Mouse (Mus musculus) liver, embryonic 11.5 days (tissue): ENCODE measurements around the gene Ror1. TPM values are rescaled to one million over a fixed set of nuclear protein-coding genes. Genes with fewer than 3 reads are reported as not detected.

Experiments
- ATAC-seq: fragments of 200-750 bp; cut with Nextera tagmentation; replicated peaks from 2 replicates; pipeline ENCODE4 v1.8.0; 2017; ENCODE audit warnings: moderate number of reproducible peaks, mild to moderate bottlenecking, moderate TSS enrichment, moderate library complexity; ENCODE audit not compliant: low FRiP score
- DNase-seq: peaks from one replicate; pipeline ENCODE4 v3.0.0-alpha.2; 2017; ENCODE audit warnings: low spot score
- H3K27ac ChIP-seq: fragments of 300-500 bp; sonication (generic); 2 replicates; pipeline ENCODE4 v1.5.1; 2014; ENCODE audit warnings: mild to moderate bottlenecking, low read depth, low read length, control low read depth
- H3K27me3 ChIP-seq: fragments of 300-500 bp; sonication (generic); replicated peaks from 2 replicates; pipeline ENCODE4 v1.6.1; 2014; ENCODE audit warnings: low read length, mixed read lengths; ENCODE audit not compliant: control insufficient read depth, insufficient read depth
- H3K36me3 ChIP-seq: fragments of 300-500 bp; sonication (generic); 2 replicates; pipeline ENCODE4 v1.6.1; 2014; ENCODE audit warnings: mild to moderate bottlenecking, low read length, moderate library complexity, mixed read lengths; ENCODE audit not compliant: control insufficient read depth, insufficient read depth
- H3K4me1 ChIP-seq: fragments of 300-500 bp; sonication (generic); replicated peaks from 2 replicates; pipeline ENCODE4 v1.6.1; 2014; ENCODE audit warnings: low read length, mixed read lengths; ENCODE audit not compliant: control insufficient read depth, insufficient read depth
- H3K4me2 ChIP-seq: fragments of 300-500 bp; sonication (generic); 2 replicates; pipeline ENCODE4 v1.6.1; 2014; ENCODE audit warnings: mild to moderate bottlenecking, control low read depth, moderate library complexity
- H3K4me3 ChIP-seq: fragments of 300-500 bp; sonication (generic); 2 replicates; pipeline ENCODE4 v1.5.1; 2014; ENCODE audit warnings: low read depth, low read length, control low read depth
- H3K9ac ChIP-seq: fragments of 300-500 bp; sonication (generic); 2 replicates; pipeline ENCODE4 v1.6.1; 2014; ENCODE audit warnings: low read depth, low read length, control low read depth
- H3K9me3 ChIP-seq: fragments of 300-500 bp; sonication (generic); 2 replicates; pipeline ENCODE4 v1.6.1; 2016; ENCODE audit warnings: low read length, inconsistent platforms, mixed read lengths; ENCODE audit not compliant: control insufficient read depth
- WGBS: fragments of 180-500 bp; shearing (Covaris S2); extraction: QIAGEN DNeasy Blood & Tissue Kit; methylation state at CpG from one replicate; pipeline ENCODE4 v1.1.7; 2014; 5-methylcytosine and 5-hydroxymethylcytosine counted together
- polyA plus RNA-seq: library from polyadenylated mRNA; unstranded; fragments of >200 nt; fragmentation: Nextera tagmentation; extraction: Ambion mirVana; gene quantifications from 2 replicates; pipeline ENCODE4 v1.2.1, GENCODE M21; 2014

Gene Ror1
- polyA plus RNA-seq, 1 experiment from 2014 or later, result 4.1 TPM

GRCm38 (mm10) chr4:100324719-100325515 is 229.3 kb downstream of the Ror1 start:
- no peak overlapping the region for H3K9ac ChIP-seq
- H3K9me3 ChIP-seq, result no peaks in the 10 kb centered on the region
- no peak overlapping the region for H3K4me3 ChIP-seq
- WGBS, result 73% methylated on average over 14 of the region's 14 CpGs
- no peaks in the 10 kb centered on the region for H3K27me3 ChIP-seq
- H3K4me1 ChIP-seq, result no peaks in the 10 kb centered on the region
- H3K4me2 ChIP-seq, result no peak overlapping the region
- H3K27ac ChIP-seq, result no peak overlapping the region
- ATAC-seq (no peak), DNase-seq (no peak)
- H3K36me3 ChIP-seq, result no peaks in the 10 kb centered on the region

- 44% methylated on average over 4 of the region's 4 CpGs for WGBS
- H3K9me3 ChIP-seq, result no peaks in the 10 kb centered on the region
- DNase-seq (no peak), ATAC-seq (no peak)
- H3K36me3 ChIP-seq, result no peaks in the 10 kb centered on the region
- H3K9ac ChIP-seq, result no peak overlapping the region
- no peaks in the 10 kb centered on the region for H3K27me3 ChIP-seq
- no peak overlapping the region for H3K4me2 ChIP-seq
- no peak overlapping the region for H3K4me3 ChIP-seq
- H3K27ac ChIP-seq, result no peak overlapping the region
- no peaks in the 10 kb centered on the region for H3K4me1 ChIP-seq
Observed at GRCm38 (mm10) chr4:100328361-100328970, 232.9 kb downstream of the Ror1 start.

DNA sequence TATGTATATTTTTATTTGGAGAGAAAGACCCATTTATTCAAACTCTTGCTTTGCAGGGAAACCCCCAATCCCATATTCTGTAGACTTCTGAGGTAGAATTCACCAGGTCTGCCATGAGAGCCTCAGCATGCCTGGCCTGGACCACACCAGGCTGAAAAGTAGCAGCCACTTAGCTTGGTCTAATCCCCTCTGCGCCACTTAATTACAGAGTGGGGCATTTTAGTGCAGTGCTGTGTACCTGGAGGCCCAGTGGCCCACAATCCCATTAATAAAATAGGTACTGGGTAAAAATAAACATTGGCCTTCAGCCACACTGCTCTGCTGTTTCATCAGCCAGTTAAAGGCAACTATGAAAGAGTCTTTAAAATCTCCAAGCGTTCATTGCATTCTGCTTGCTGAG is 239.6 kb downstream of the Ror1 start:
- Histone ChIP-seq H3K9me3 (no peaks in the 10 kb centered on the region), H3K4me2 (no peak overlapping the region), H3K4me1 (no peaks in the 10 kb centered on the region), H3K27ac (no peak overlapping the region), H3K36me3 (no peaks in the 10 kb centered on the region), H3K4me3 (no peak overlapping the region), H3K27me3 (no peaks in the 10 kb centered on the region), H3K9ac (no peak overlapping the region)
- no peak for DNase-seq
- ATAC-seq, result no peak
- WGBS, result 86% methylated on average over 2 of the region's 2 CpGs

DNA sequence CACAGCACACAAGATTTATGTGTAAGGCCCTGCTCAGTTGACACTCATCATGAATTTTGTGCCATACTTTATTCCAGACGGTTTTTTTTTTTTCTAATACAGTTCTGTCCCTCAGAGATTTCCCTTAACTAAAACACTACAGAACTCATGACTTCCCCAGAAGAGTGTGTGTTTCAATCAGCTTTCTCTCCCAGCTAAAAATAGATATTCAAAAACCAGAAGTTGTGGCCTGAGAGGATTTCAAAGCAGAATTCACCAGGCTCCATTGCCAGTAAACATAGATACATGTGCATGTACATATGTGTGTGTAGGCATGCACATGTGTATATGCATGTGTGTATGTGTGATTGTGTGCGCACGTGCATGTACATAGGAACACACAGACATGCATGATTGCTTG is 252.2 kb downstream of the Ror1 start:
- H3K4me3 ChIP-seq, result no peak overlapping the region
- ATAC-seq (no peak), DNase-seq (no peak)
- H3K36me3 ChIP-seq, result no peaks in the 10 kb centered on the region
- no peaks in the 10 kb centered on the region for H3K4me1 ChIP-seq
- H3K27me3 ChIP-seq, result no peaks in the 10 kb centered on the region
- 72% methylated on average over 3 of the region's 3 CpGs for WGBS
- H3K9me3 ChIP-seq, result no peaks in the 10 kb centered on the region
- H3K9ac ChIP-seq, result no peak overlapping the region
- H3K4me2 ChIP-seq, result no peak overlapping the region
- no peak overlapping the region for H3K27ac ChIP-seq

GRCm38 (mm10) chr4:100350106-100350795 is 254.7 kb downstream of the Ror1 start:
- WGBS, result 81% methylated on average over 7 of the region's 7 CpGs
- Histone ChIP-seq H3K9me3 (no peaks in the 10 kb centered on the region), H3K27ac (no peak overlapping the region), H3K4me3 (no peak overlapping the region), H3K4me2 (no peak overlapping the region), H3K36me3 (no peaks in the 10 kb centered on the region), H3K27me3 (no peaks in the 10 kb centered on the region), H3K4me1 (no peaks in the 10 kb centered on the region), H3K9ac (no peak overlapping the region)
- DNase-seq (no peak), ATAC-seq (no peak)

GRCm38 (mm10) chr4:100351797-100352290 is 256.3 kb downstream of the Ror1 start:
- ATAC-seq (no peak), DNase-seq (no peak)
- no peaks in the 10 kb centered on the region for H3K36me3 ChIP-seq
- no peak overlapping the region for H3K27ac ChIP-seq
- H3K4me3 ChIP-seq, result no peak overlapping the region
- no peaks in the 10 kb centered on the region for H3K9me3 ChIP-seq
- H3K27me3 ChIP-seq, result no peaks in the 10 kb centered on the region
- no peaks in the 10 kb centered on the region for H3K4me1 ChIP-seq
- H3K4me2 ChIP-seq, result no peak overlapping the region
- H3K9ac ChIP-seq, result no peak overlapping the region

DNA sequence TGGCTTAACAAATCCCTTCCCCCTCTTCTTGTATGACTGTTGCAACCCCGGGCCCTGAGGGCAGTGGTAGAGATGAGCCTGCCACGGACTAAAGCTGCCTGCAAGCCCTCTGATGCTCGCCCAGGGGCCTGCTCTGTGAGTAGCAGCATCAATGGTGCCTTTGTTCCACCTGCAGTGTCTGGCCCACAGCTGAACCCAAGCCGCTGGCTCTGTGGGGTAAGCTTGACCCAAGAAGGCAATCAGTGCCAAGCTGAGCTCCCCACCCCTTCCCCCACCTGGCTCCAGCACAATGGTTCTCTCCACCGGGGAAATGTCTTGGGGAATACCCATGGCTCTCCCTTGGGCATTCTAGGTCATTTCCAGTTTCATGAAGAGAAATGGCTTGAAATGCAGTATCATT is 260.0 kb downstream of the Ror1 start:
- Histone ChIP-seq H3K27ac (no peak overlapping the region), H3K9ac (no peak overlapping the region), H3K27me3 (no peaks in the 10 kb centered on the region), H3K4me2 (no peak overlapping the region), H3K4me3 (no peak overlapping the region), H3K36me3 (no peaks in the 10 kb centered on the region), H3K9me3 (no peaks in the 10 kb centered on the region), H3K4me1 (no peaks in the 10 kb centered on the region)
- WGBS, result 73% methylated on average over 5 of the region's 5 CpGs
- ATAC-seq (no peak), DNase-seq (no peak)

DNA sequence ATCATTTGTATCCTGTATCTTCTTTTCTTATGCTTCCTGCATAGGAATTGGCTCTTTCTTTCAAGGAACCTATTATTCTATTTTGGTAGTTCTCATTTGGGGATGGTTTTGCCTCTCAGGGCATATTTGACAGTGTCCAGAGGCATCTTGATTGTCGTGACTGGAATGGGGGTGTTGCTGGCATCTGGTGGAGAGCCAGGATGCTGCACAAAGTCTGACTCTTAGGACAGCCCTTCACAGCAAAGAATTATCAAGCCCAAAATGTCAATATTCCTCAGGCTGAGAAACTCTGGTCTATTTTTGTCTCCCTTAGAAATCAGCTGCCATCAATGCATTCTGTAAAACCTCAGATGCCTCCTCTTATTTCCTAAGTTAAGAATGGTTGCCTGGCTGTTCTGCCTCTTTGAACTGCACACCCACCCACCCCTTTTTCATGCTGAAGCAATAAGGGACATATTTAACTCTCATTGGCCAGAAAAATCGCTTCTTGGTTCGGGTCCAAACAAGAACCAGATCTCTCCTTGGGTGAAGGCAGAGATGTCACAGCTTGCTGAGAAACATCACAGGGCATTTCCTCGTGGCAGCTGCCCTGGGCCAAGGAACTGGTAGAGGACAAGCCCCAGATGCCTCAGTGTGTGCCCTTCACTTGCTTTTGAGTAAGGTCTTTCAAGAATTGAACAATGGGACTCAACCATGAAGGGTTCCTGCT is 262.4 kb downstream of the Ror1 start:
- Histone ChIP-seq H3K9ac (no peak overlapping the region), H3K36me3 (no peaks in the 10 kb centered on the region), H3K27ac (no peak overlapping the region), H3K4me3 (no peak overlapping the region), H3K9me3 (no peaks in the 10 kb centered on the region), H3K27me3 (no peaks in the 10 kb centered on the region), H3K4me1 (no peaks in the 10 kb centered on the region), H3K4me2 (no peak overlapping the region)
- no peak for DNase-seq
- ATAC-seq, result no peak
- WGBS, result 68% methylated on average over 4 of the region's 4 CpGs
